Mouse (Mus musculus) liver, embryonic 12.5 days (tissue): ENCODE data around the gene Mgp. TPM values are rescaled to one million over a fixed set of nuclear protein-coding genes. Genes with fewer than 3 reads are reported as not detected.

Source experiments
- ATAC-seq: fragments of 200-750 bp; cut with Nextera tagmentation; 2 replicates; pipeline ENCODE4 v1.8.0; 2017; ENCODE audit warnings: moderate number of reproducible peaks, mild to moderate bottlenecking, moderate library complexity
- H3K27ac ChIP-seq: fragments of 300-500 bp; sonication (generic); 2 replicates; pipeline ENCODE4 v1.5.1; 2016; ENCODE audit warnings: mild to moderate bottlenecking
- H3K27me3 ChIP-seq: fragments of 300-500 bp; sonication (generic); replicated peaks from 2 replicates; pipeline ENCODE4 v1.6.1; 2016; ENCODE audit warnings: mild to moderate bottlenecking, moderate library complexity
- H3K36me3 ChIP-seq: fragments of 300-500 bp; sonication (generic); 2 replicates; pipeline ENCODE4 v1.6.1; 2016; ENCODE audit warnings: mild to moderate bottlenecking, moderate library complexity
- H3K4me1 ChIP-seq: fragments of 300-500 bp; sonication (generic); 2 replicates; pipeline ENCODE4 v1.6.1; 2016
- H3K4me2 ChIP-seq: fragments of 300-500 bp; sonication (generic); 2 replicates; pipeline ENCODE4 v1.6.1; 2016; ENCODE audit warnings: mild to moderate bottlenecking, moderate library complexity
- H3K4me3 ChIP-seq: fragments of 300-500 bp; sonication (generic); 2 replicates; pipeline ENCODE4 v1.5.1; 2016; ENCODE audit warnings: mild to moderate bottlenecking, moderate library complexity
- H3K9ac ChIP-seq: fragments of 300-500 bp; sonication (generic); 2 replicates; pipeline ENCODE4 v1.6.1; 2016; ENCODE audit warnings: mild to moderate bottlenecking, moderate library complexity
- H3K9me3 ChIP-seq: fragments of 300-500 bp; sonication (generic); replicated peaks from 2 replicates; pipeline ENCODE4 v1.6.1; 2016; ENCODE audit warnings: mild to moderate bottlenecking, moderate library complexity
- WGBS: fragments of 180-500 bp; shearing (Covaris S2); methylation state at CpG from one replicate; pipeline ENCODE4 v1.1.7; 2016; ENCODE audit not compliant: insufficient replicate concordance; 5-methylcytosine and 5-hydroxymethylcytosine counted together
- polyA plus RNA-seq: library from polyadenylated mRNA; unstranded; fragments of >200 nt; fragmentation: Nextera tagmentation; extraction: Ambion mirVana; gene quantifications from 2 replicates; pipeline ENCODE4 v1.2.1, GENCODE M21; 2016

The Mgp gene
- polyA plus RNA-seq, 1 experiment from 2014 or later = 4.3 TPM

DNA sequence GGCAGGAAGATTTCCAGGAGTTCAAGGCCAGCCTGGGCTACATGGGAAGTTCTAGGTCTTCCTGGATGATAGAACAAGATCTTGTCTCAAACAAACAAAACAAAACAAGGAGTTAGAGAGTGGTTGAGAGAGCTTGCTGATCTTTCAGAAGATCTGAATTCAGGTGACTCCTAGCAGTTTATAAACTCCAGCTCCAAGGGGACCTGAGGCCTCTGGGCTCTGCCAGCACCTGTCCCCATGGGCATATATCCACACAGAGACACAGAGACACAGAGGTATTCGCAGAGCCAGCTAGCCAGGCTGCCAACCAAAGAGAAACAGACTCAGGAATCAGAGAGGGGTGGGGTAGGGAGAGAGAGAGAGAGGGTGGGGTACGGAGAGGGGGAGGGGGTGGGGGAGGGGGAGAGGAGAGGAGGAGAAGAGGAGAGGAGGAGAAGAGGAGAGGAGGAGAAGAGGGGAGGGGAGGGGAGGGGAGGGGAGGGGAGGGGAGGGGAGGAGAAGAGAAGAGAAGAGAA, 37.2 kb upstream of the Mgp start:
- Histone ChIP-seq H3K4me2 (no peak overlapping the region), H3K4me1 (peaks cover 12% of the 10 kb centered on the region), H3K9me3 (no peaks in the 10 kb centered on the region), H3K27me3 (no peaks in the 10 kb centered on the region), H3K36me3 (no peaks in the 10 kb centered on the region), H3K27ac (no peak overlapping the region), H3K9ac (no peak overlapping the region), H3K4me3 (no peak overlapping the region)
- 71% methylated on average over 1 of the region's 2 CpGs for WGBS
- ATAC-seq = no peak

DNA sequence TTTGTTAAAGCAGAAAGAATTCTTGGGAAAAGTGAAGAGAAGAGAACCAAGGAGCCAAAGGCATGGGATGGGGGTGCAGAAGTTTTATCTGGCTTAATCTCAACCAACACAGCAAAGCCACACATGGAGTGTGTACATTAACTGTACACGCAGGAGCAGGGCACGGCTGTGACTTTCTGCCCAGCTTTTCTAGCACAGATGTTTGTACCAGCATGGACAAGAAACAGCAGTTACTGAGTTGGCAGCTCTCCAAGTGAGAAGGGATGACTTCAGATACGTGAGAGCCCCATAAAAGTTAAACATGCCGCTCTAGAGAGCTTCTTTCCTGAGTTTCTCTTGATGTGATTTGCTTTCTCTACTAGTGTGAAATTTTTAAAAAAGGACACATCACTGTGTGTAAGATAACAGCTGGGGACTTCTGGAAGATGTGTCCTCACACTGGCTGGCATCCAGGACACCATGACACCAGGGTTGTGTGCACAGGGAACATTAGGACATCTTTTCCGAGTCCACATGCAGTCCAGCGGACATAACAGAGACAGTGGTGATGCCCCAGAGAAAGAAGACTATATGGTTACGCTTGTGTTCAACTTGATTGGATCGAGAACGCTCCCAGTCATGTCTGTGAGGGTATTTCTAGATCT, 34.7 kb upstream of the Mgp start:
- no peaks in the 10 kb centered on the region for H3K36me3 ChIP-seq
- H3K9me3 ChIP-seq = no peaks in the 10 kb centered on the region
- no peak overlapping the region for H3K4me3 ChIP-seq
- no peak overlapping the region for H3K9ac ChIP-seq
- no peak overlapping the region for H3K4me2 ChIP-seq
- peaks cover 12% of the 10 kb centered on the region for H3K4me1 ChIP-seq
- WGBS = 68% methylated on average over 9 of the region's 9 CpGs
- ATAC-seq = no peak
- no peaks in the 10 kb centered on the region for H3K27me3 ChIP-seq
- no peak overlapping the region for H3K27ac ChIP-seq

DNA sequence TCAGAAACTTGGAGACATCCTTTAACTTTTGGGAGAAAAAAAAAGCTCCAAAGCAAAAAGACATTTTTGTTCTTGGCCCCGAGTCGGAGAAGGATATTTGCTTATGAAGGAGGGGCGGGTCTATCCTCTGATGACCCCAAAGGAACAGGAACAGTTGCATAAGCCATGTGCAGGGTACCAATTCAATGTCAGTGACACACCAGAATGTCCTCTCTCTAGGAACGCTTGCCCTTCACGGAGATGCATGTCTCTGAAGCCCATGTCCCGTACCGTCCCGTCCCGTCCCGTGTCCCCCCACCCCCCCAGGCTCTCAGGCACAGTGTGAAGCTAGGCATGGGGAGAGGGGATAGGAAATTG, 31.3 kb upstream of the Mgp start:
- 78% methylated on average over 10 of the region's 10 CpGs for WGBS
- Histone ChIP-seq H3K4me1 (0 out of 2 replicates have a peak, but pooled peaks cover 8% of the 10 kb centered on the region), H3K36me3 (no peaks in the 10 kb centered on the region), H3K27me3 (no peaks in the 10 kb centered on the region), H3K9ac (no peak overlapping the region), H3K9me3 (no peaks in the 10 kb centered on the region), H3K4me2 (no peak overlapping the region), H3K4me3 (no peak overlapping the region), H3K27ac (no peak overlapping the region)
- no peak for ATAC-seq

DNA sequence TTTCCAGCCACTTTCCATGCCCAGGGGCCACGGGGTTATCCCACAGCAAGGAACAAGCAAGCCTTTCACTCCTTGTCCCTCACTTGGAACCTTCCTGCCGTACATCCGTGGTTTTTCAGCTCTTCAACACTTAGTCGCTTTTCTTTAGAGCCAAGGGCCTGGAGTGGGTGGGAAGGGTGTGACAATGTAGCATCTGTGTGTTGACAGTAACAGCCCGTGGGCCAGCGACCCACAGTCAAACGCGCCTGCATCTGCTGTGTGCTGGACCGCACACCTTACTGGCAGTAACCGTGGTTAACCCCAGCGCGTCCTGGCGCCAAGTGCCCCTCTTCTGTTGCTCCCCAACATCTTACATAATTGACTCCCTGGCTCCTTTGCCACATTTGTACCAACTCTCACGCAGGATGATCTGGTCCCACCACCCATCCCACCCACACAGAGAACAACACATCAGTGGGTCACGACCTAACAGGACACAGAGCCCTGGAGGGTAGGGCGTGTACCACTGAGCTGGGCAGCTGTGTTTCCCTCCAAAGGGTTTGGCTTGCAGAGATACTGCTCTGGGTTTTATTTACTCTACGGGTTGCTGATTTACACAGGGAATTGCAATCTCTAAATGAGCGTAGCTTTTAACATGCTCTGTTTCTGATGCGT, 30.8 kb upstream of the Mgp start:
- no peak overlapping the region for H3K4me3 ChIP-seq
- no peaks in the 10 kb centered on the region for H3K36me3 ChIP-seq
- no peak overlapping the region for H3K27ac ChIP-seq
- no peaks in the 10 kb centered on the region for H3K9me3 ChIP-seq
- H3K9ac ChIP-seq = no peak overlapping the region
- no peak for ATAC-seq
- H3K4me1 ChIP-seq = peaks cover 11% of the 10 kb centered on the region; the same call in 1 of the 2 replicates
- WGBS = 71% methylated on average over 19 of the region's 19 CpGs
- no peak overlapping the region for H3K4me2 ChIP-seq
- no peaks in the 10 kb centered on the region for H3K27me3 ChIP-seq

DNA sequence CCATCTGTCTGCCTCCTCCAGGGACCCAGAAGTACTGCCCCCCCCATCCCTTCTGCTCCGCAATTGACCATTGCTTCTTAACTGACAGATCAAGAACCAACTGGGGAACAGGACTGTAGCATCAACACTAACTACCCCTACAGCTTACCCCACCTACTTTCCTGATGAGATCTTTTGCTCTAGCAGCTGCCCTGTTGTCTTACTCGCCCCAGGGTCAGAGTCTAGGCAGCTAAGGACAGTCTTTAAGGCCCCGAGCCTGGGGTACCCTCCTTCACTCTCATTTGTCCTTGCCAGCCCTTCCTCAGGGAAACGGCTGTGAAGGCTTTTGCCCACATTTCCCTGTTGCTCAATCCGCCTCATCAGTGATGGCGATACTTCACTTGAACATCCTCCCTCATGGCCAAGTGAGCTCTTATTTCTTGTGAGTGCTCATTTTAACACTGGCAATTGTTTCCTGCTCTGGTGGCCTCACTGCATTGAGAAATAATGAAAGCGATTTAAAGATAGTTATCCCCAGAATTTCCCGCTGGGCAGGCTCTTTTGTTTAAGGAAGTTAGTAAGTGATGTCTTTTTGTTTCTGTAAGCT, 28.4 kb upstream of the Mgp start:
- no peak for ATAC-seq
- Histone ChIP-seq H3K27me3 (no peaks in the 10 kb centered on the region), H3K4me2 (no peak overlapping the region), H3K9ac (no peak overlapping the region), H3K36me3 (no peaks in the 10 kb centered on the region), H3K9me3 (no peaks in the 10 kb centered on the region), H3K4me3 (no peak overlapping the region), H3K27ac (no peak overlapping the region), H3K4me1 (peaks cover 19% of the 10 kb centered on the region)
- 41% methylated on average over 8 of the region's 8 CpGs for WGBS

DNA sequence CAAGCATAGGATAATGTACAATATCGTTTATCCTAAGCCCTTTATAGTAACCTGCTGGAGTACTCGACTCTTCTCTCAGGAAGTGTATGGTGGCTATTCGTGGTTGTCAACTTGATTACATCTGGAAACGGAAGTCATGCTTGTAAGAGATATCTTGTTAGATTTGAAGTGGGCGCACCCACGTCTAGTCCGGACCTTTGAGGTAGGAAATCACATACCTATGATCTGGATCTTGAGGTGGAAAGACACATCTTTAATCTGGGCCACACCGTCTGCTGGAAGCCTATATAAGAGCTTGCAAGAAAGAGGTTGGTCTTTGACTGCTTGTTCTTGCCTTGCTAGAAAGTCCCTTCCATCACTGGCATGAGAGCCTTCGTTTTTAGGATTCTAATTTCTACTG, 26.9 kb upstream of the Mgp start:
- Histone ChIP-seq H3K9me3 (no peaks in the 10 kb centered on the region), H3K9ac (no peak overlapping the region), H3K36me3 (no peaks in the 10 kb centered on the region), H3K4me1 (peaks cover 19% of the 10 kb centered on the region), H3K27ac (no peak overlapping the region), H3K27me3 (no peaks in the 10 kb centered on the region), H3K4me3 (no peak overlapping the region), H3K4me2 (no peak overlapping the region)
- no peak for ATAC-seq
- 30% methylated on average over 9 of the region's 9 CpGs for WGBS

DNA sequence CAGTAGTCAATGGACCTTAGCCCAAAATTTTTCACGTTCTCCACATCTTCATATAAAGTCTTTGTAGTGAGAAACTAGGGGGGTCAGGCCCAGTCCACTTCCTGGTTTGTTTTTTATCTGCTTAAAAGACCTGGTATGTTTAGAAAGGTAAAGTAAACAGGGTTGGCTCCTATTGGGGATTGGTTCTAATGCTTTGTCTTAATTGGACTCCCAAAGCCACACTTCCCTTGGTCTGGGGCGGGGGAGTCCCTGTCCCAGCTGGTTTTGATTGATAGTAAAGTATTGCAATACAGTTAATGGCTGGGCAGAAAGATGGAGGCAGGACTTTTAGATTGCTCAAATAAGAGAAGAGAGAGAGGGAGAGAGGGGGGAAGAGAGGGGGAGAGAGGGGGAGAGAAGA, 25.4 kb upstream of the Mgp start:
- WGBS = 34% methylated on average over 2 of the region's 2 CpGs
- H3K4me3 ChIP-seq = no peak overlapping the region
- H3K36me3 ChIP-seq = no peaks in the 10 kb centered on the region
- ATAC-seq = 0 out of 2 replicates have a peak, but pooled peaks have one; percentile 30
- H3K27ac ChIP-seq = no peak overlapping the region
- no peak overlapping the region for H3K9ac ChIP-seq
- no peaks in the 10 kb centered on the region for H3K9me3 ChIP-seq
- H3K4me1 ChIP-seq = peaks cover 19% of the 10 kb centered on the region
- H3K27me3 ChIP-seq = no peaks in the 10 kb centered on the region
- no peak overlapping the region for H3K4me2 ChIP-seq

DNA sequence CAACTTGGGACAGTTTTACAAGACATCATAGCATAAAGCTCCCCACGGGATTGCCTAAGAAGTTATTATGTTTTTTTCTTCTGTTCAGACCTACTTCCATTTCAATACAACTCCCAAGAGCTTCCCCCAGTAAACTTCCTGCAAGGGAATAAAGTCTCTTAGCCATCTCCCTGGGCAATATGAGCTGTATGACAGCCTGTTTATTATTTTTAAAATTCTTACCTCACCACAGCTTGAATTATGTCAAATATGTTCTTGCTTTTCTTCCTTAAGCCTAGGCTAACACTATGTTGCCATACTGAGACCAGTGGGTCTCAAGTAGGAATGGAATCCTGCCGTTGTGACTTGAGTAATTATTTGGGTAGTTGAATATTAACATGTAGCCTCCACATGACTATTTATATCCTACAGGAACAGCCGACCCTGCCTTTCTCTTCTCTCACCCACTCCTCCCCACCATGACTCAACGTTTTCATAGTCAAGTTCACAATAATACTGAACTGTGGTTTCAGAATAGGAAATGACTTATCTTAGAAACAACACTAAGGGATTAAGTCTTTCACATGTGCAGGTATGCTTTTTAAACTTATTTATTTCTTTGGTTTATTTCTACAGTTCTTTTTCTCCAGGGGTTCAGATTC, 24.9 kb upstream of the Mgp start:
- Histone ChIP-seq H3K4me3 (no peak overlapping the region), H3K9ac (no peak overlapping the region), H3K4me2 (no peak overlapping the region), H3K27me3 (no peaks in the 10 kb centered on the region), H3K4me1 (peaks cover 19% of the 10 kb centered on the region), H3K36me3 (no peaks in the 10 kb centered on the region), H3K9me3 (no peaks in the 10 kb centered on the region), H3K27ac (no peak overlapping the region)
- WGBS = 21% methylated on average over 4 of the region's 4 CpGs
- ATAC-seq = no peak

DNA sequence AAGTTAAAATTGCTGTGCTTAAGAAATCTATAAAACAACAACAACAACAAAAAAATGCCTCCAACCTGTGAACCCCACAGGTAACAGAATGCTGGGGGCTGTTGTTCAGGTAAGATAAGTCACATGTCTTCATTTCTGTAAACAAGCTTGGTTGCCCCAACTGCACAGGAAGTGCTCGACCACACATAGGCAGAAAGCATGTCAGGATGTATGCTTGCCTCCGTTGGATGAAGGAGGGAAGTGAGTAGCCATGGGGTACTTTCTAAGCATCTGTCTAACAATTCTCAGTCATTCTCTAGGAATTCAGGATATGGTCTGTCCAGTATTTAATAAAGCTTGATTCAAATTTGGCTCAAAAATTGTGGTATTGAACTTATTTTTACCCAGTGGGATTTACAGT, 23.3 kb upstream of the Mgp start:
- Histone ChIP-seq H3K4me2 (no peak overlapping the region), H3K9ac (no peak overlapping the region), H3K4me1 (peaks cover 22% of the 10 kb centered on the region), H3K27me3 (no peaks in the 10 kb centered on the region), H3K9me3 (no peaks in the 10 kb centered on the region), H3K4me3 (no peak overlapping the region), H3K36me3 (no peaks in the 10 kb centered on the region), H3K27ac (no peak overlapping the region)
- WGBS = 28% methylated on average over 2 of the region's 2 CpGs
- ATAC-seq = no peak

DNA sequence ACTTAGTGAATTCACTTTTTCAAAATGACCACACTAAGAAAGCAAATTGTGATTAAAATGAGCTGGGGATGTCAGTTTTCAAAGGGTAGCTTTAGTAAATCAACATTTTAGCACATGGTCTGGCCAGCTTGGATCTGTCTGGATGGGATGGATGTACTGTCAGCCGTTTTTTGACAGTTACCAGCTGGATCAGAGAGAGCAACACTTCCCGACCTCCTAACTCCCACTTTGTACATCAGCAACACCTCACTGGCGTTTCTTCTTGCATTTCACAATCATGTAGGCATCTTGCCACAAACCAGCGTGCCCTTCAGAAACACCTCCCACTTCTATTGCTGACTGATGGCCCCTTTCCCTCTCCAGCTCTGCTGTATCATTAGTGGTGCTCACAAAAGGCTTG, 22.6 kb upstream of the Mgp start:
- no peaks in the 10 kb centered on the region for H3K9me3 ChIP-seq
- H3K4me2 ChIP-seq = no peak overlapping the region
- H3K9ac ChIP-seq = no peak overlapping the region
- no peak overlapping the region for H3K27ac ChIP-seq
- ATAC-seq = no peak
- H3K4me1 ChIP-seq = peaks cover 26% of the 10 kb centered on the region
- H3K27me3 ChIP-seq = no peaks in the 10 kb centered on the region
- no peaks in the 10 kb centered on the region for H3K36me3 ChIP-seq
- no peak overlapping the region for H3K4me3 ChIP-seq
- WGBS = 37% methylated on average over 4 of the region's 4 CpGs

DNA sequence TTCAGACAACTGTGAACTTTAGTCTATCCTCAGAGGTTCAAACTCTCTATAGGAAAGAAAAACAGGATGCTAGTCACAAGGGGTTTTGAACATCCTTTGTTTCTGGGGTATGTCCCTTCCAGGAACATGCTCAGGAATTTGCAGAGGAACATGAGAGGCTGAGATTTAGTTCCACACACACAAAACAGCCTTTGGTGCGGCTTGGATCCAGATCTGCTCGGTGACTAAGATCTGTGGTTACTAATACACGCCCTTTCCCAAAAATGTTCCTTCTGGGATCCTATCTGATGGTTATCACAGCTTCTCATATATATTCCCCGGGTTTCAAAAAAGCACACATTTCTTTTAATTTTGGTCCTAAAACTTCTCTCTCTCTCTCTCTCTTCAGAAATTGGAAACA, 22.2 kb upstream of the Mgp start:
- H3K27ac ChIP-seq = no peak overlapping the region

More for the DNA sequence above, 22.2 kb upstream of the Mgp start:
- no peak overlapping the region for H3K9ac ChIP-seq
- no peaks in the 10 kb centered on the region for H3K27me3 ChIP-seq
- no peaks in the 10 kb centered on the region for H3K36me3 ChIP-seq
- H3K9me3 ChIP-seq = no peaks in the 10 kb centered on the region
- H3K4me3 ChIP-seq = no peak overlapping the region
- WGBS = 58% methylated on average over 4 of the region's 4 CpGs
- H3K4me1 ChIP-seq = peaks cover 26% of the 10 kb centered on the region
- no peak overlapping the region for H3K4me2 ChIP-seq
- no peak for ATAC-seq
